ENCODE assay signal across 7 mouse cellular contexts in the genomic region with DNA sequence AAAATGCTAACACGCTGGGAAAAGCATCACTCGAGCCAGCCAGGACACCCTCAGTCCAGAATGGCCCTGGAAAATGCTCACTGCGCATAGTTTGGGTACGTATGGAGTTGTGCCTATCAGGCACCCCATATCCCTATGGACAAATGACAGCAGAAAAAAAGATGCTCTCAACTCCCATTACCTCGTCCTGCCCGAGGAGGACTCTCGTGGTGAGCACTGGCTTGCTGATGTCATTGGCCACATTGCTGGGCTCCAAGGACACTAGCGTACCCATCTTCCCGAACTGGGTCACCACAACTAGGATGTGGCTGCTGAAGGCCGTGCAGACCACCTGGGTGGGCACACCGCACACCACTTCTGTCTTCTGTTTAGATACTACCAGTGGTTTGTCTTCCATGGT. TPM values are rescaled to one million over a fixed set of nuclear protein-coding genes. Genes with fewer than 3 reads are reported as not detected.
DNase-seq lines count a peak whose midpoint lies in the region; ATAC-seq lines count a peak whose summit lies in the region.

No protein-coding gene starts in this region.

- H3K27me3 ChIP-seq in megakaryocyte, embryonic 14.5 days (replicated peaks) = no peaks in the 10 kb centered on the region
- no peaks in the 10 kb centered on the region for H3K27me3 ChIP-seq in forebrain, embryonic 11.5 days (ENCODE audit: control insufficient read depth, insufficient read depth, low read length)
- no peaks in the 10 kb centered on the region for H3K27me3 ChIP-seq in limb, embryonic 13.5 days
- no peaks in the 10 kb centered on the region for H3K27me3 ChIP-seq in stomach, embryonic 14.5 days (ENCODE audit: control insufficient read depth, insufficient read depth, low read length)

- H3K4me2 ChIP-seq in forebrain, embryonic 11.5 days (ENCODE audit: low read depth, low read length, severe bottlenecking) = peak overlapping the region; percentile 94
- H3K4me2 ChIP-seq in limb, embryonic 13.5 days (replicated peaks) = peak overlapping the region; percentile 98
- H3K4me2 ChIP-seq in stomach, embryonic 14.5 days (replicated peaks; ENCODE audit: low read depth, low read length) = peak overlapping the region; percentile 97

- no peak for DNase-seq in forebrain, embryonic 11.5 days (ENCODE audit: low spot score)
- DNase-seq in left cerebral cortex, postnatal 36 days (ENCODE audit: low spot score in 2 of 2) = no peak

- no peaks in the 10 kb centered on the region for H3K9me3 ChIP-seq in megakaryocyte, embryonic 14.5 days
- H3K9me3 ChIP-seq in forebrain, embryonic 11.5 days (ENCODE audit: control insufficient read depth, low read length) = no peaks in the 10 kb centered on the region
- no peaks in the 10 kb centered on the region for H3K9me3 ChIP-seq in limb, embryonic 13.5 days
- H3K9me3 ChIP-seq in stomach, embryonic 14.5 days (ENCODE audit: control insufficient read depth, low read depth, low read length) = no peaks in the 10 kb centered on the region

- 46% methylated on average over 11 of the region's 11 CpGs for WGBS in forebrain, embryonic 11.5 days
- 43% methylated on average over 11 of the region's 11 CpGs for WGBS in limb, embryonic 13.5 days
- 42% methylated on average over 11 of the region's 11 CpGs for WGBS in stomach, embryonic 14.5 days

- H3K27ac ChIP-seq in forebrain, embryonic 11.5 days (ENCODE audit: low read depth, low read length) = no peak overlapping the region
- no peak overlapping the region for H3K27ac ChIP-seq in limb, embryonic 13.5 days
- H3K27ac ChIP-seq in stomach, embryonic 14.5 days (ENCODE audit: low read length) = no peak overlapping the region; the same call in 1 of the 2 replicates

- intact Hi-C loops in left cerebral cortex, postnatal 36 days (cut with DNase I) = loop anchor here (5.0 kb wide), 1 partner anchor 49 kb away; the partner anchor contains the start of gene Ints1

- ATAC-seq in megakaryocyte, adult 5-6 weeks (ENCODE audit: poor library complexity, severe bottlenecking) = no peak
- no peak for ATAC-seq in forebrain, embryonic 11.5 days (replicated peaks; ENCODE audit: low FRiP score)
- no peak for ATAC-seq in limb, embryonic 13.5 days (ENCODE audit: low FRiP score, low read depth)
- no peak for ATAC-seq in stomach, embryonic 14.5 days (ENCODE audit: insufficient number of reproducible peaks, insufficient read depth, low FRiP score, low read depth)
- ATAC-seq in frontal cortex, adult (ENCODE audit: low TSS enrichment) = no peak

- peak overlapping the region; percentile 98 for H3K4me3 ChIP-seq in megakaryocyte, embryonic 14.5 days (replicated peaks)
- peak overlapping the region; percentile 91 for H3K4me3 ChIP-seq in forebrain, embryonic 11.5 days (ENCODE audit: low read depth, low read length)
- peak overlapping the region; percentile 94 for H3K4me3 ChIP-seq in limb, embryonic 13.5 days
- peak overlapping the region; percentile 92 for H3K4me3 ChIP-seq in stomach, embryonic 14.5 days (ENCODE audit: low read depth, low read length)

- H3K36me3 ChIP-seq in megakaryocyte, embryonic 14.5 days (replicated peaks; ENCODE audit: low read length) = peaks cover 45% of the 10 kb centered on the region
- H3K36me3 ChIP-seq in forebrain, embryonic 11.5 days (ENCODE audit: control insufficient read depth, insufficient read depth, low read length) = no peaks in the 10 kb centered on the region; the same call in 1 of the 2 replicates
- peaks cover 33% of the 10 kb centered on the region for H3K36me3 ChIP-seq in limb, embryonic 13.5 days
- H3K36me3 ChIP-seq in stomach, embryonic 14.5 days (ENCODE audit: control insufficient read depth, insufficient read depth, low read length) = peaks cover 7% of the 10 kb centered on the region; the same call in 1 of the 2 replicates

- H3K9ac ChIP-seq in forebrain, embryonic 11.5 days (ENCODE audit: low read length) = peak overlapping the region; percentile 89
- peak overlapping the region; percentile 89 for H3K9ac ChIP-seq in limb, embryonic 13.5 days
- H3K9ac ChIP-seq in stomach, embryonic 14.5 days (replicated peaks; ENCODE audit: low read depth, low read length) = peak overlapping the region; percentile 74

- H3K4me1 ChIP-seq in megakaryocyte, embryonic 14.5 days = peaks cover 47% of the 10 kb centered on the region
- peaks cover 8% of the 10 kb centered on the region for H3K4me1 ChIP-seq in forebrain, embryonic 11.5 days (replicated peaks; ENCODE audit: control insufficient read depth, insufficient read depth, low read length)
- H3K4me1 ChIP-seq in limb, embryonic 13.5 days = peaks cover 23% of the 10 kb centered on the region
- H3K4me1 ChIP-seq in stomach, embryonic 14.5 days (ENCODE audit: control insufficient read depth, insufficient read depth, low read length) = peaks cover 8% of the 10 kb centered on the region

RNA-seq across cellular contexts. Expression of gene Gm26938, which starts 0.3 kb away (rescaled TPM):
- not detected in 2 replicates for polyA plus RNA-seq in megakaryocyte, embryonic 14.5 days (2012; ENCODE audit: insufficient read depth, low replicate concordance)
- total RNA-seq in megakaryocyte, adult 5-6 weeks (2015) = not detected in 2 replicates
- 0.18 TPM in 1 of 2 replicates, not detected in the other for total RNA-seq in megakaryocyte, adult 5-6 weeks (2017)
- 0.27 TPM in 1 of 2 replicates, not detected in the other for polyA plus RNA-seq in forebrain, embryonic 11.5 days (2014; fragmentation: Nextera tagmentation; extraction: Ambion mirVana)
- polyA plus RNA-seq in limb, embryonic 13.5 days (2015; fragmentation: Nextera tagmentation; extraction: Ambion mirVana) = not detected in 2 replicates
- polyA plus RNA-seq in stomach, embryonic 14.5 days (2014; fragmentation: Nextera tagmentation; extraction: Ambion mirVana) = not detected in 2 replicates
- not detected for total RNA-seq in left cerebral cortex, postnatal 36 days (2021)

RNA-seq across cellular contexts. Expression of gene Psmg3, which starts 0.7 kb away (rescaled TPM):
- polyA plus RNA-seq in megakaryocyte, embryonic 14.5 days (2012; ENCODE audit: insufficient read depth, low replicate concordance) = 8.5 and 30.7 TPM in 2 replicates
- total RNA-seq in megakaryocyte, adult 5-6 weeks (2015) = 17.6 and 18.3 TPM in 2 replicates
- 15.2 and 15.6 TPM in 2 replicates for total RNA-seq in megakaryocyte, adult 5-6 weeks (2017)
- polyA plus RNA-seq in forebrain, embryonic 11.5 days (2014; fragmentation: Nextera tagmentation; extraction: Ambion mirVana) = 75.4 and 76.3 TPM in 2 replicates
- 68.3 and 80.7 TPM in 2 replicates for polyA plus RNA-seq in limb, embryonic 13.5 days (2015; fragmentation: Nextera tagmentation; extraction: Ambion mirVana)
- polyA plus RNA-seq in stomach, embryonic 14.5 days (2014; fragmentation: Nextera tagmentation; extraction: Ambion mirVana) = 61.3 and 72.7 TPM in 2 replicates
- 10 to 100 TPM; 19.3 to 19.9 TPM for total RNA-seq in left cerebral cortex, postnatal 36 days (2021)

RNA-seq across cellular contexts. Expression of gene Tmem184a, which starts 6.2 kb away (rescaled TPM):
- polyA plus RNA-seq in megakaryocyte, embryonic 14.5 days (2012; ENCODE audit: insufficient read depth, low replicate concordance) = 4.6 and 27.1 TPM in 2 replicates
- not detected in 2 replicates for total RNA-seq in megakaryocyte, adult 5-6 weeks (2015)
- not detected in 2 replicates for total RNA-seq in megakaryocyte, adult 5-6 weeks (2017)
- polyA plus RNA-seq in forebrain, embryonic 11.5 days (2014; fragmentation: Nextera tagmentation; extraction: Ambion mirVana) = 1.1 TPM in 2 replicates
- polyA plus RNA-seq in limb, embryonic 13.5 days (2015; fragmentation: Nextera tagmentation; extraction: Ambion mirVana) = 1.8 and 2.0 TPM in 2 replicates
- 9.0 and 10.3 TPM in 2 replicates for polyA plus RNA-seq in stomach, embryonic 14.5 days (2014; fragmentation: Nextera tagmentation; extraction: Ambion mirVana)
- under 1 TPM in 1 of 2 experiments, not detected in 1; 0.89 TPM for total RNA-seq in left cerebral cortex, postnatal 36 days (2021)

RNA-seq across cellular contexts. Expression of gene Mafk, which starts 34.6 kb away (rescaled TPM):
- 26.5 and 40.1 TPM in 2 replicates for polyA plus RNA-seq in megakaryocyte, embryonic 14.5 days (2012; ENCODE audit: insufficient read depth, low replicate concordance)
- total RNA-seq in megakaryocyte, adult 5-6 weeks (2015) = 9.7 and 10.1 TPM in 2 replicates
- total RNA-seq in megakaryocyte, adult 5-6 weeks (2017) = 18.2 and 20.9 TPM in 2 replicates
- 7.5 and 8.3 TPM in 2 replicates for polyA plus RNA-seq in forebrain, embryonic 11.5 days (2014; fragmentation: Nextera tagmentation; extraction: Ambion mirVana)
- polyA plus RNA-seq in limb, embryonic 13.5 days (2015; fragmentation: Nextera tagmentation; extraction: Ambion mirVana) = 7.3 and 8.6 TPM in 2 replicates
- polyA plus RNA-seq in stomach, embryonic 14.5 days (2014; fragmentation: Nextera tagmentation; extraction: Ambion mirVana) = 6.9 and 7.1 TPM in 2 replicates
- 1 to 10 TPM; 8.2 to 8.8 TPM for total RNA-seq in left cerebral cortex, postnatal 36 days (2021)

RNA-seq across cellular contexts. Expression of gene Ints1, which starts 50.5 kb away (rescaled TPM):
- 42.9 and 56.6 TPM in 2 replicates for polyA plus RNA-seq in megakaryocyte, embryonic 14.5 days (2012; ENCODE audit: insufficient read depth, low replicate concordance)
- total RNA-seq in megakaryocyte, adult 5-6 weeks (2015) = 25.5 and 41.7 TPM in 2 replicates
- total RNA-seq in megakaryocyte, adult 5-6 weeks (2017) = 15.9 and 31.2 TPM in 2 replicates
- 40.5 and 42.0 TPM in 2 replicates for polyA plus RNA-seq in forebrain, embryonic 11.5 days (2014; fragmentation: Nextera tagmentation; extraction: Ambion mirVana)
- 25.2 and 29.2 TPM in 2 replicates for polyA plus RNA-seq in limb, embryonic 13.5 days (2015; fragmentation: Nextera tagmentation; extraction: Ambion mirVana)
- polyA plus RNA-seq in stomach, embryonic 14.5 days (2014; fragmentation: Nextera tagmentation; extraction: Ambion mirVana) = 27.3 and 35.3 TPM in 2 replicates
- total RNA-seq in left cerebral cortex, postnatal 36 days (2021) = 10 to 100 TPM; 95.5 to 96.2 TPM
